Mouse (Mus musculus) gonadal fat pad, adult 2 months (tissue): ENCODE measurements at regions not wholly inside any gene's neighbourhood (a gene's known extent, or its start where the extent isn't known, plus 50 kb on each side); places are given as distances from the start of the nearest gene placed in this dataset.

ENCODE experiments used
- DNase-seq: peaks from one replicate; pipeline ENCODE4 v3.0.0-alpha.2; 2012; ENCODE audit warnings: low read depth

DNA sequence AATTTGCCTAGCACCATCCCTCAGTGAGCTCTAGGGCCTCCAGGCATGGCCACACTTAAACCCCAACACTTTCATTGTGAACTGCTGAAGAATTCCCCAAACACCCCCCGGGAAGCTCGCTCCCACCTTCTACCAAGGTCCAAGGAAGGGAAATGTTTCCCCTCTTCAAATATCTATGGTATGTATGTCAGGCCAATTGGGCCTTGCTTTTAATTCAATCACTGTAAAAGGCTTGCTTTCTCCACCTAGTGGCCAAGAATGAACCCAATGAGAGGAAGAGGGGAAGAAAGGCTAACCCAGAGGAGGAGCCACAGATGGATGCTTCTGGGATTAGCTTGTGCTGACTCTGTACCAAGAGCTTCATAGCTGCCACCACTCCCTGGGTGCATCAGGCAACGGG lies 336.3 kb upstream of the Tgfbr2 start:
- DNase-seq, result no peak

- no peak for DNase-seq
Measured at GRCm38 (mm10) chr9:116507756-116508155, 332.6 kb upstream of the Tgfbr2 start.

GRCm38 (mm10) chr9:116502831-116503230 lies 327.7 kb upstream of the Tgfbr2 start:
- DNase-seq, result no peak

DNA sequence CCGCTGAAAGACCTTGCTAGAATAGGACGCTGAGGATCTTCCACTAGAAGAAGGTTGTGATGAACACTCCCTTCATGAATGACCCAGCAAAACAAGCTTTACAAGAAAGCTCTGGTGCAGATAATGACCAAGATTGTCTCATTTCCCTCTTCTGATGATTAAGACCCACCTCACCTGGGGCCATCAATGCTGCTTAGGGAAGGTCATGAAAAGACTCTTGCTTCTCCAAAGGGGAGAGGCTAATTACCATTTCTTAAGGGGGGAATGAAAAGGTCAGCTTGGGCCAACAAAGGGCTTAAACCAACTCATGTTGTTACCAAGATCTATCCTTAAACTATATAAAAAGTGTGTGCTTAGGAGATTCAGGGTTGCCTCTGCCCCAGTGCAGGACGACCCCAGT lies 325.8 kb upstream of the Tgfbr2 start:
- DNase-seq, result no peak

DNA sequence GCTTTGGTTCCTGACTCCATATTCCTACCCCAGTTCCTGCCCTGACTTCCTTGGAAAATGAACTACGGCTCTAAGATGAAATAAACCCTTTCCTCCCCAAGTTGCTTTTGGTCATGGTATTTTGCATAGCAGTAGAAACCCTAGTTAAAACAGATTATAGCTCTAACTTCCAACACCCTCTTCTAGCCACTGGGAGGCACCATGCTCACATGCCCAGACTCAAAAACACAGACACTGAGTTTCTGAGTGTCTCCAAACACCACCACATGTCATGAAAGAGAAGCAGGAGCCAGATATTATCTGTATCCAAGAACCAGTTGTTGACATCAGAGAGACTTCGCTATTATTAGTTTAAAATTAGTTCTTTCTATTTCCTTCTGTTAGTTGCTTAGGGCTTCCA lies 316.1 kb upstream of the Tgfbr2 start:
- no peak for DNase-seq

GRCm38 (mm10) chr9:116489787-116490186 lies 314.6 kb upstream of the Tgfbr2 start:
- no peak for DNase-seq

DNA sequence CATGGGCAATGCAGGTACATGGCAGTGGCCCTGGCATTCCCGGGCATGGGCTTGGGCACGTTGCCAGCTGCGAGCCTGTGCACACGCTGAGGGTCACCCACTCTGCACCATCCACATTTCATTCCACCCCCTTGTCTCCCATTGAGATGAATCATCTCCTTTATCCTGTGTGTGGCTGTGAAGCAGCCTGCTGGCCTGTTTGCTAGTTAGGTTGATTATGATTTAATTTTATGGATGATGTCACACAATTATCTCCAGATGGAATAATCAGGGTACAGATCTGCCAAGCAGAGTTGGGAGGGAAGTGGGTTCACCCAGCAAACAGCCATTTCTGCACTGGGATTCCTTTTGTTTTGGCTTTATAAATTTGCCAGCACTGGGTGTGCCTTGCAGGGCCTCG lies 314.1 kb upstream of the Tgfbr2 start:
- DNase-seq, result no peak

DNA sequence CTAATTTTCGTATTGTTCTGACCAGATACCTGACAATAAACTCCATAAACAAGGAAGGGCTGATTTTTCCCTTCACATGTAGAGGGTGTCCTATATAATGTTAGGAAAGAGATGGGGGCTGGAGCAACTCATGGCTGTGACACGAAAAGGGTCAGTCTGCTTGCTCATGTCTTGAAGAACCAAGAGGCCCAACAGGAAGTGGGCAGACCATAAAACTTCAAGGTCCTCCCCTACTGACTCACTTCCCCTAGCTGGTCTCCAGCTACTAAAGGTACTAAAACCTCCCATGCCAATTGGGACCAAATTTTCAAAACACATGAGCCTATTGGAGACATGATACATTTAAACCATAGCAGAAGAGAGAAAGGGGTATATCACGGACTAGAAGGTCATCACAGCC lies 302.1 kb upstream of the Tgfbr2 start:
- no peak for DNase-seq

- DNase-seq, result no peak
Measured at GRCm38 (mm10) chr9:116475206-116475955, 300.2 kb upstream of the Tgfbr2 start.

DNA sequence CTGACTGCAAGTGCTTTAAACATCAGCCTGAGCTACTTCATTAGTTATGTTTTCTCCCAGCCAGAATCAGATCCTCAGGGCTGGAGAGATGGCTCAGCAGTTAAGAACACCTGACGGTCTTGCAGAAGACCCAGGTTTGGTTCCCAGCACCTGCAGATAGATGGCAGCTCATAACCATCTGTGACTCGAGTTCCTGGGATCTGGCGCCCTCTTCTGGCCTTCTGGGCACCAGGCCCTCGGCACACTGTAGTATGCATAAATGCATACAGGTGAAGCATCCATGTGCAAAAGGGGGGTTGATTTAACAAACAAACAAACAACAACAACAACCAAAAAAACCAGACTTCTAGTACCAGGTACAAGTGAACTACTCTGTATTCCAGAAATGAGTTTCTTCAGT lies 297.7 kb upstream of the Tgfbr2 start:
- DNase-seq, result no peak

DNA sequence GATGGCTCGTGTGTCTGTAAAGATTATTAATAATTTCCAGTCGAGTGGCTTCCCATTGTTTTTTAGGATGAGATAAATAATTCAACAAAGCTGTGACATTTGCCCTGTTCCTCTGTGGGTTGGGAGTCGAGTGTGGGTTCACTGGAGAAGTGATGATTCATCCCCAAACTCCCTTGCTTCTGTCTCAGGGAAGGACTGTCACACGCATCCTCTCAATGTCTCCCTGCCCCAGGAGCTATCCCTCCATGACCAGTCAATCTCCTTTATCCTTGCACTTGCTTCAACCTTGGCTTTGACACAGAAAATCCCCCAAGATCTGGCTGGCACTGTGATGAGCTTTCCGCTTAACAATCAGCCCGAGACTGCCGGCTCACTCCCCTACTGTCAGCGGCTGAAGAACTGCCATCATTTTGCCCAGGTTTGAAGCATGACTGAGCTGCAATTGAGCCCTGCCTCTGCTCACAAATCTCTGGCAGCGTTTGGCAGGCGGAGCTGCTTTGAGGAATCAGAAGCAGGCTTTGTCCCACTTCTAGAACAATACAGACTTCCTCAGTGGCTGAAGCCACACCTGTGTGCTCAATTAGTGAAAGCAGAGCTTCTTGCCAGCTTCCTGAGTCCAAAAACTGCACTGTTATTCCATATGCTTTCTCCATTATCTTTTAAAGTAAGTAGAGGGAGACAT lies 293.6 kb upstream of the Tgfbr2 start:
- no peak for DNase-seq

- DNase-seq, result no peak
Measured at GRCm38 (mm10) chr9:116466336-116466735, 291.2 kb upstream of the Tgfbr2 start.

- no peak for DNase-seq
Measured at GRCm38 (mm10) chr9:116464626-116465025, 289.5 kb upstream of the Tgfbr2 start.

DNA sequence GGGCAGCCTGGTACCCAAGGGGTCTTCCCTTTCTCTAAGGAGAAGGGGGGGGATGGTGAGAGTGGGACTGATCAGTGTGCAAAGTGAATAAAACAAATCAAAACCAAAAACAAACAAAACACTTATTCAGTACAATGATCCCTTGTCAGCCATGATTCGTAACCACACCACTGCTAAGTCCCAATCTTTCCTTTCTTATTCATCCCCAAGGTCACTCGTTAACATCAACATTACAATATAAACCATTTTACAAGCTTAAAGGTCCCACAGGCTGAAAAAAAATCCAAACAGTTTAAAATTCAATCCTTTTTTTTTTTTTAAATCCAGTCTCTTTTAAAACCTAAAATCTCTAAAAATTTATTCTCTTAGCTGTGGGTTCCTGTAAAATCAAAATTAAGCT lies 287.1 kb upstream of the Tgfbr2 start:
- no peak for DNase-seq

GRCm38 (mm10) chr9:116460022-116460421 lies 284.9 kb upstream of the Tgfbr2 start:
- DNase-seq, result no peak

- peak; percentile 13 for DNase-seq
Measured at GRCm38 (mm10) chr9:116452050-116452449, 276.9 kb upstream of the Tgfbr2 start.

DNA sequence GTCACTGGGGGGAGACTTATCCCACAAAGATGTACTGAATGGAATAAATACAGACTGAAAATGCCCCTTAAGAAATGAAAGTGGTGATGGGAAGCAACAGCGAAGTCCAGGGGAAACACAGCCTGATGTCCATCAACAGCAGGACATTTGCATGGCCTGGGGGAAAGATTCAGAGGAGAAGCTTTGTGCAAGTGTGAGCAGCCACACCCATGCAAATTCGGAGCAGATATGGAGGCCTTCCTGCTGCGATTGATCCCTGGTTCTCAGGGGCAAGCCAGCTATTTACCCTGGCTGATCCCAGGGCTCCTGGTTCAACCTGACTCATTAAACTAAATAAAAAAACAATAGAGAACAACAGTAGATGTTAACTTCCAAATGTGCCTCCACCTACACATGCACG lies 275.7 kb upstream of the Tgfbr2 start:
- no peak for DNase-seq

DNA sequence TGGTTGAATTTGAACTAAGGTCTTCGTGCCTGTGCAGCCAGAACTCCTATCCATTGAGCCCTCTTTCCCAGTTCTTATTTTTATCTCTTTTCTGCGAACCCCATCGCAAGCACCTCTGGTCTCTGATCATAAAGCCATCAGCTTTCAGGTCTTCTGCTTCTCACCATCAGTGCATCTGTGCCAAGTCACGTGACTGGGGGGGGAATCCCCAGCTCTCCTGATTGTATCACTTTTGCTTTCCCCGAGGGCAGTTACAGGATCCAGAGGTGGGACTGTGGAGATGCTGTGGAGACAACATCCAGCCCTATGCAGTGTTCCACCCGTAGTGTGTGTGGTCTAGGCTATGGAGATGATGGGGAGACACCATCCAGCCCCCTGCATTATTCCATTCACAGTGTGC lies 272.6 kb upstream of the Tgfbr2 start:
- DNase-seq, result no peak

GRCm38 (mm10) chr9:116438580-116438979 lies 263.4 kb upstream of the Tgfbr2 start:
- DNase-seq, result no peak

GRCm38 (mm10) chr9:116434414-116434813 lies 259.3 kb upstream of the Tgfbr2 start:
- DNase-seq, result no peak

- DNase-seq, result no peak
Measured at GRCm38 (mm10) chr9:116429061-116429460, 253.9 kb upstream of the Tgfbr2 start.

DNA sequence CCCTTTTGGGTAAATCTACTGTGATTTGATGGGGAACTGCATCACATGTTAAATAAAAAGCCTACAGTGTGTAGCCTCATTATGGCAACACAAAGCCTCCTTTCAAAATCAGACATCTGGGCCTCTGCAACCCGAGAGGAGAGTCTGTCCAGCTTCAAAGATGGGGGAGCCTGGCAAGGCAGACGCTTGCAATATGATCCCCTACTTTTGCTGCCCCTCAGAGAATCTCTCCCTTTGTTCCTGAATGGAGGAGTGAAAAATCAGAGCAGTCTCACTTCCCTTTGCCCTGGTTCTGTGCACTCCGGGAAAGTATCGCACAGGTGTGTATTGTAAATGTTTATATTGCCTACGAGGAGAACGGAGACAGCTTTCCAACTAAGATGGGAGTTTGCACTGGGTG lies 253.3 kb upstream of the Tgfbr2 start:
- no peak for DNase-seq

DNA sequence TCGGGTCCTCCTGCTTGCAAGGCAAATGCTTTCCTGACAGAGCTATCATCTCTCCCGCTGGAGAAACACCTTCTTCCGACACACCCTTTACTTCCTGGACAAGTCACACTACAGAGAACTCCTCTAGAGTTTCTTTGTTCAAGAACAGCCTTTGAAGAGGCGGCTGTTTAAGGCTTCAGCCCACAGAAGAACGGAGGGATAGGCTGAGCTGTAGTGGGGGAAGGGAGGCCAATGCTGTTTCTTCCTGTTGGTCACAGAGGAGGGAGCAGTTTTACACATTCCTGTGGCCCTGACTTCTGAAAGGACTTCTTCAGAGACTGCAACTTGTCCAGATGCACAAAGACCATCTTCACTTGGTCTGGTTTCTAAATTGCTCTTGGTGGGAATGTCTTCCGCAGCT lies 252.1 kb upstream of the Tgfbr2 start:
- DNase-seq, result no peak
